Mouse (Mus musculus): ENCODE data around the gene Col4a1. TPM values are rescaled to one million over a fixed set of nuclear protein-coding genes. Genes with fewer than 3 reads are reported as not detected.

The Col4a1 gene
- polyA plus RNA-seq, 1 experiment: 111 TPM

DNA sequence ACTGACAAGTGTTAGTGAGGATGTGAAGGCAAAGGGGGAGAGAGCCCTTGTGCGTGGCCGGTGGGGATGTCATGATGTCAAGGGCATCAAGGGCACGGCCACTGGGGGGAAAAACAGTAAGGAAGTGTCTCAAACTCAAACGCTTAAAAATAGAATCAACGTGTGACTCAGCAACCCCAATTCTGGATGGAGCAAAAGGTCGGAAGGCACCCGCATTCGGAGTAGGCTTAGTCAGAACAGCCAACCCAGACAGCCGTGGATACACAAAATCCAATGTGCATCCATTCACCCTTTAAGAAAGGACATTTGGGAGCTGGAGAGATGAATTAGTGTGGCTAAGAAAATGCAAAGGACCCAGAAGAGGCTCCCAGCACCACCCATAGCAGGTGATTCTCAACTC lies 107.1 kb downstream of the Col4a1 start:
- TF ChIP-seq POLR2A (IDR thresholded peaks at IDR 0.05; ENCODE audit: low read depth, low read length): no peak
- TF ChIP-seq CTCF (IDR thresholded peaks at IDR 0.05; ENCODE audit: extremely low read depth, insufficient read depth, insufficient read length, insufficient replicate concordance): no peak
- WGBS: 43% methylated on average over 9 of the region's 9 CpGs
- H3K4me3 ChIP-seq (ENCODE audit: extremely low read depth, insufficient read depth, insufficient read length): no peak overlapping the region
- no peaks in the 10 kb centered on the region for H3K27me3 ChIP-seq (ENCODE audit: control insufficient read depth, insufficient read depth, low read length)
- no peaks in the 10 kb centered on the region for H3K36me3 ChIP-seq (ENCODE audit: control insufficient read depth, insufficient read depth, low read length)
- H3K27ac ChIP-seq (ENCODE audit: insufficient read depth, low read length): no peak overlapping the region
- peaks cover 2% of the 10 kb centered on the region; the same call in 1 of the 2 replicates for H3K4me1 ChIP-seq (ENCODE audit: control insufficient read depth, insufficient read depth, insufficient read length)
- no peak for DNase-seq (ENCODE audit: low read depth in 1 of 2, low spot score in 2 of 2)

DNA sequence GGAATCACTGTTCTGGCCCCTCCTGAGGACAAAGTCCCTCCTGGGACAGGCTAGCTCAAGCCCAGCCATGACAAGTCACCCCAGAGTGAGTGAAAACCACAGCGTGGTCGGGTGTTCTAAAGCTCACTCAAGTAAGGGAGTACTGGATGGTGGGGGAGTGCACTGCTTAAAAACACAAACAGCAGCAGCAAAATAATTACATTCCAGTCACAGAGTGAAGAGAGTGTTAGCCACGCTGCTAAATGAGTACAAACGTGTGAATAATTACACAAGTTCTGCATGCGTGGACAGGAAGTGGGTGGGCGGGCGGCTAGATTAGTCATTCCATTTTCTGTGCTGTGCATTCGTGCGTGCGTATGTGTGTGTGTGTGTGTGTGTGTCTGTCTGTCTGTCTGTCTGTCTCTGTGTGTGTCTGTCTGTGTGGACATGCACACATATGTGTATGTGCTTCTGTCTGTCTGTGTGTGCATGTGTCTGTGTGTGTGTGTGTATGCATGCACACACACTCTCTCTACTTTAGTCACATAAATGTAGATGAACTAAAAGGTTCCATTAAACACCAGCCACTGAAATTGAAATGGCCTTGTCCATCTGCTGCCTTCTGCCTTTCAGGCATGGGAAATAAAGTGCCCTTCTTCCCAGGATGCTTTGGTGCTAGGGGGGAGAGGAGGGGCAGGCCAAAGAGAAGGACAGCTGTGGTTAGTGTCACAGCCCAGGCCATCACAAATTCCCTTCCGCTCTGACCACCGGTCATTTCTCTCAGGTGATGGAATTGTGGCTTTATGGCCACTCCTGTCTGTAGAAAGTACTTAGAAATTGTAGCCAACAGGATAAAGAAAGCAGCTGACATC lies 109.1 kb downstream of the Col4a1 start:
- H3K27me3 ChIP-seq (ENCODE audit: control insufficient read depth, insufficient read depth, low read length): no peaks in the 10 kb centered on the region
- 41% methylated on average over 12 of the region's 12 CpGs for WGBS
- TF ChIP-seq POLR2A (IDR thresholded peaks at IDR 0.05; ENCODE audit: low read depth, low read length) (no peak), CTCF (IDR thresholded peaks at IDR 0.05; ENCODE audit: extremely low read depth, insufficient read depth, insufficient read length, insufficient replicate concordance) (no peak)

DNA sequence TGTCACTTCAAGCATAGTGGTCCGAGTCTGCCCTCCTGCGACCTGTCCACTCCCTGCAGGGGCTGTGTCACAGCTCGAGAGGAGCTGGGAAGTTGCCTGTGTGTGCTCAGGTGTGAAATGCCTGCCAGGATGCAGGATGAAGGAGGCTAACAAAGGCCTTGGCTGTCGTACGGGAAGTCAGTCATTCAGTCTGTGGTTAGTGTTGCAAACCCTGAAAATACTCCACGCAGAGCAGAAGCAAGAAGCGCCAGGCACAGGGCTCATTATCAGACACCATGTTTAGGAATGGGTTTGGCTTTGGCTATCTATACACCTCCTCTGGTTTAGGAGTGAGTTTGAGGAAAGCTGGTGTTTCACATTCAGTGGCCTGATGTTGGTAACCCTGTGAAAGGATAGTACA lies 114.0 kb downstream of the Col4a1 start:
- WGBS: 53% methylated on average over 7 of the region's 7 CpGs
- no peak for TF ChIP-seq CTCF (IDR thresholded peaks at IDR 0.05; ENCODE audit: extremely low read depth, insufficient read depth, insufficient read length, insufficient replicate concordance)
- no peak for TF ChIP-seq POLR2A (IDR thresholded peaks at IDR 0.05; ENCODE audit: low read depth, low read length)
- Histone ChIP-seq H3K27ac (ENCODE audit: insufficient read depth, low read length) (no peak overlapping the region), H3K27me3 (ENCODE audit: control insufficient read depth, insufficient read depth, low read length) (no peaks in the 10 kb centered on the region), H3K4me1 (ENCODE audit: control insufficient read depth, insufficient read depth, insufficient read length) (peaks cover 2% of the 10 kb centered on the region; the same call in 1 of the 2 replicates), H3K4me3 (ENCODE audit: extremely low read depth, insufficient read depth, insufficient read length) (no peak overlapping the region), H3K36me3 (ENCODE audit: control insufficient read depth, insufficient read depth, low read length) (no peaks in the 10 kb centered on the region)
- no peak for DNase-seq (ENCODE audit: low read depth in 1 of 2, low spot score in 2 of 2)

More for the DNA sequence above, 109.1 kb downstream of the Col4a1 start:
- no peaks in the 10 kb centered on the region for H3K36me3 ChIP-seq (ENCODE audit: control insufficient read depth, insufficient read depth, low read length)
- peaks cover 2% of the 10 kb centered on the region; the same call in 1 of the 2 replicates for H3K4me1 ChIP-seq (ENCODE audit: control insufficient read depth, insufficient read depth, insufficient read length)
- DNase-seq (ENCODE audit: low read depth in 1 of 2, low spot score in 2 of 2): no peak
- H3K27ac ChIP-seq (ENCODE audit: insufficient read depth, low read length): no peak overlapping the region
- no peak overlapping the region for H3K4me3 ChIP-seq (ENCODE audit: extremely low read depth, insufficient read depth, insufficient read length)

DNA sequence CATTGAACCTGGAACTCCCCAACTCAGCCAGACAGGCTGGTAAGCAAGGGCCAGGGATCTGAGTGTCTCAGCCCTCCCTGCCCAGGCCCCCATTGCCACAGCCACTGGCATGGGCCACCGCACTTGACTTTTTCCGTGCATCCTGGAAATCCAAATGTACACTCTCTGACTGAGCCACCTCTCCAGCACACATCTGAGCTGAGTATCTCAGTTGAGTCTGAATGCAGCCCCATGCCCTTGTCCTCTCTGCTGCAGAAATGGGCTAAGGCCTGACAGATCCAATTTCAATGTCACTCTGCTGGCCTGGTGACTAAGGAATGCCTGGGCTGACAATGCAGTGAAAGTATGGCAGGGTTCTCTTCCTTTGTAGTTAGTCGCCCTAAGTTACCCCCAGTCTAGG lies 114.6 kb downstream of the Col4a1 start:
- 92% methylated on average over 3 of the region's 3 CpGs for WGBS
- no peak overlapping the region for H3K27ac ChIP-seq (ENCODE audit: insufficient read depth, low read length)
- no peak overlapping the region for H3K4me3 ChIP-seq (ENCODE audit: extremely low read depth, insufficient read depth, insufficient read length)
- TF ChIP-seq POLR2A (IDR thresholded peaks at IDR 0.05; ENCODE audit: low read depth, low read length) (no peak), CTCF (IDR thresholded peaks at IDR 0.05; ENCODE audit: extremely low read depth, insufficient read depth, insufficient read length, insufficient replicate concordance) (no peak)
- no peaks in the 10 kb centered on the region for H3K4me1 ChIP-seq (ENCODE audit: control insufficient read depth, insufficient read depth, insufficient read length)
- H3K36me3 ChIP-seq (ENCODE audit: control insufficient read depth, insufficient read depth, low read length): no peaks in the 10 kb centered on the region
- no peaks in the 10 kb centered on the region for H3K27me3 ChIP-seq (ENCODE audit: control insufficient read depth, insufficient read depth, low read length)
- DNase-seq (ENCODE audit: low read depth in 1 of 2, low spot score in 2 of 2): no peak

DNA sequence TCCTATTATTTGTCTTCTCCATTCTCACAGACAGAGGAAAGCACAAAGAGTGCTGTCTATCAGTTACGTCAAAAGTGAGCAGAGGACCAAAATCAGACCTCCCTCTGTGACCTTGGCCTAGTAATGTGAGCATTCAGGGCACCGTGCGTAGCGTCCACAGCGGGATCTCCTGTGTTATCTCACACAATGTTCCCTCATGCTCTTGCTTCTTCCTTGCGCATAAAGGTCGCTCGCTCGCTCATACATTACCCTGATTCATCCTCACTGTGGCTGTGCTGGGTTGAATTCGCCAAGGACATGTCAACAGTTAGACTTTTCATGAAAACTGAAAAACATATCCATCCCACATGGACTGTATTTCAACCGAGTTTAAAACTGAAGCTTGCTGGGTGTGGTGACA lies 115.4 kb downstream of the Col4a1 start:
- Histone ChIP-seq H3K4me3 (ENCODE audit: extremely low read depth, insufficient read depth, insufficient read length) (no peak overlapping the region), H3K27me3 (ENCODE audit: control insufficient read depth, insufficient read depth, low read length) (no peaks in the 10 kb centered on the region), H3K4me1 (ENCODE audit: control insufficient read depth, insufficient read depth, insufficient read length) (no peaks in the 10 kb centered on the region), H3K27ac (ENCODE audit: insufficient read depth, low read length) (no peak overlapping the region), H3K36me3 (ENCODE audit: control insufficient read depth, insufficient read depth, low read length) (no peaks in the 10 kb centered on the region)
- TF ChIP-seq CTCF (IDR thresholded peaks at IDR 0.05; ENCODE audit: extremely low read depth, insufficient read depth, insufficient read length, insufficient replicate concordance): no peak
- no peak for TF ChIP-seq POLR2A (IDR thresholded peaks at IDR 0.05; ENCODE audit: low read depth, low read length)
- 91% methylated on average over 11 of the region's 11 CpGs for WGBS
- DNase-seq (ENCODE audit: low read depth in 1 of 2, low spot score in 2 of 2): no peak

DNA sequence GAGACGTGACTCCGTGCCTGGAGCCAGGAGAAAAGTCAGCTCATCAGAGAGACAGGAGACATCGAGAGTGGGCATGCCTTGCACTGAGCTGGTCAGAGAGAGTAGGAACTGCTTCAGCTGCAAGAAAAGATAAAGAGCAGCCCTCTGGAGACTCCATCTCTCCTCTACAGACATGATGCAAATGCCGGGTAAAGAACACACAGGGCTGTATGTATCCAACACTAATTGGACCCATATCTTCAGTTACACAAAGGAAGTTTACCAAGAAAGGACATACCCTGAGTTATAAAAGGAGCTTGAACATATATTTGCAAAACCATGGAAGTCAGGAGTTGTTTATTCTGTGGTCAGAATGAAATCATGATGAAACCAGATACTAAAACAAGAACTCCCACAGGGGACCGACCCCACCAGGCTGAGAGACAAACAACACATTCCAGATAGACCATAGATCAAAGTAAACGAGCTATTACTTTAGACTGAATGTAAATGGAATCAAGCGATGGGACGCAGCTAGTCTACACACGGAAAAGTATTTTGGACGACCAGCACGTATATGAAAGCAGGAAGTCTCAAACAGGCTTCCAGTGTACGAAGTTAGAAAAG lies 119.8 kb downstream of the Col4a1 start:
- TF ChIP-seq POLR2A (IDR thresholded peaks at IDR 0.05; ENCODE audit: low read depth, low read length) (no peak), CTCF (IDR thresholded peaks at IDR 0.05; ENCODE audit: extremely low read depth, insufficient read depth, insufficient read length, insufficient replicate concordance) (no peak)
- Histone ChIP-seq H3K36me3 (ENCODE audit: control insufficient read depth, insufficient read depth, low read length) (no peaks in the 10 kb centered on the region), H3K27ac (ENCODE audit: insufficient read depth, low read length) (no peak overlapping the region), H3K4me3 (ENCODE audit: extremely low read depth, insufficient read depth, insufficient read length) (no peak overlapping the region), H3K27me3 (ENCODE audit: control insufficient read depth, insufficient read depth, low read length) (peaks cover 5% of the 10 kb centered on the region), H3K4me1 (ENCODE audit: control insufficient read depth, insufficient read depth, insufficient read length) (0 out of 2 replicates have a peak, but pooled peaks cover 2% of the 10 kb centered on the region)
- 67% methylated on average over 12 of the region's 12 CpGs for WGBS
- no peak for DNase-seq (ENCODE audit: low read depth in 1 of 2, low spot score in 2 of 2)
